Mouse (Mus musculus) stomach, embryonic 16.5 days (tissue): ENCODE measurements around the gene Pick1. TPM values are rescaled to one million over a fixed set of nuclear protein-coding genes. Genes with fewer than 3 reads are reported as not detected.
"Not testable (repeated sequence)": the region's sequence is repeated elsewhere in the genome, so short reads cannot be mapped to it uniquely, and the experiment has no call there.

Experiments
- ATAC-seq: fragments of 200-750 bp; cut with Nextera tagmentation; 2 replicates; pipeline ENCODE4 v1.8.0; 2017; ENCODE audit warnings: moderate number of reproducible peaks, moderate TSS enrichment; ENCODE audit not compliant: insufficient read depth, low FRiP score
- H3K27ac ChIP-seq: fragments of 300-500 bp; sonication (generic); 2 replicates; pipeline ENCODE4 v1.5.1; 2014; ENCODE audit warnings: low read length
- H3K27me3 ChIP-seq: fragments of 300-500 bp; sonication (generic); 2 replicates; pipeline ENCODE4 v1.6.1; 2014; ENCODE audit warnings: low read length, control low read depth, mixed read lengths; ENCODE audit not compliant: control insufficient read depth, insufficient read depth
- H3K36me3 ChIP-seq: fragments of 300-500 bp; sonication (generic); 2 replicates; pipeline ENCODE4 v1.6.1; 2014; ENCODE audit warnings: low read length; ENCODE audit not compliant: control insufficient read depth, insufficient read depth
- H3K4me1 ChIP-seq: fragments of 300-500 bp; sonication (generic); 2 replicates; pipeline ENCODE4 v1.6.1; 2014; ENCODE audit warnings: low read length, control low read depth, mixed read lengths; ENCODE audit not compliant: control insufficient read depth, insufficient read depth
- H3K4me2 ChIP-seq: fragments of 300-500 bp; sonication (generic); 2 replicates; pipeline ENCODE4 v1.6.1; 2014; ENCODE audit warnings: low read depth, low read length, mixed read lengths
- H3K4me3 ChIP-seq: fragments of 300-500 bp; sonication (generic); replicated peaks from 2 replicates; pipeline ENCODE4 v1.5.1; 2014; ENCODE audit warnings: mild to moderate bottlenecking, low read length
- H3K9ac ChIP-seq: fragments of 300-500 bp; sonication (generic); 2 replicates; pipeline ENCODE4 v1.6.1; 2014; ENCODE audit warnings: low read length
- H3K9me3 ChIP-seq: fragments of 300-500 bp; sonication (generic); replicated peaks from 2 replicates; pipeline ENCODE4 v1.6.1; 2016; ENCODE audit warnings: low read length, control low read depth; ENCODE audit not compliant: control insufficient read depth
- WGBS: fragments of 180-500 bp; shearing (Covaris S2); extraction: QIAGEN DNeasy Blood & Tissue Kit; methylation state at CpG from one replicate; pipeline ENCODE4 v1.1.7; 2014; 5-methylcytosine and 5-hydroxymethylcytosine counted together
- polyA plus RNA-seq: library from polyadenylated mRNA; unstranded; fragments of >200 nt; fragmentation: Nextera tagmentation; extraction: Ambion mirVana; gene quantifications from 2 replicates; pipeline ENCODE4 v1.2.1, GENCODE M21; 2015

The Pick1 gene
- polyA plus RNA-seq, 1 experiment from 2014 or later: 58.7 TPM

- 66% methylated on average over 6 of the region's 6 CpGs for WGBS
- no peak overlapping the region for H3K27ac ChIP-seq
Observed at GRCm38 (mm10) chr15:79213591-79213990, 15.4 kb upstream of the Pick1 start.

GRCm38 (mm10) chr15:79216191-79216590 is 12.8 kb upstream of the Pick1 start:
- H3K27ac ChIP-seq: no peak overlapping the region
- no peaks in the 10 kb centered on the region for H3K9me3 ChIP-seq
- no peaks in the 10 kb centered on the region for H3K36me3 ChIP-seq
- H3K4me1 ChIP-seq: no peaks in the 10 kb centered on the region
- no peak for ATAC-seq
- WGBS: 59% methylated on average over 3 of the region's 3 CpGs
- no peak overlapping the region for H3K4me2 ChIP-seq
- no peaks in the 10 kb centered on the region for H3K27me3 ChIP-seq
- no peak overlapping the region for H3K4me3 ChIP-seq
- H3K9ac ChIP-seq: no peak overlapping the region

More at GRCm38 (mm10) chr15:79213591-79213990, 15.4 kb upstream of the Pick1 start:
- no peak for ATAC-seq
- H3K4me3 ChIP-seq: no peak overlapping the region
- H3K9me3 ChIP-seq: no peaks in the 10 kb centered on the region
- H3K36me3 ChIP-seq: no peaks in the 10 kb centered on the region
- no peak overlapping the region for H3K9ac ChIP-seq
- no peak overlapping the region for H3K4me2 ChIP-seq
- no peaks in the 10 kb centered on the region for H3K27me3 ChIP-seq
- H3K4me1 ChIP-seq: no peaks in the 10 kb centered on the region

DNA sequence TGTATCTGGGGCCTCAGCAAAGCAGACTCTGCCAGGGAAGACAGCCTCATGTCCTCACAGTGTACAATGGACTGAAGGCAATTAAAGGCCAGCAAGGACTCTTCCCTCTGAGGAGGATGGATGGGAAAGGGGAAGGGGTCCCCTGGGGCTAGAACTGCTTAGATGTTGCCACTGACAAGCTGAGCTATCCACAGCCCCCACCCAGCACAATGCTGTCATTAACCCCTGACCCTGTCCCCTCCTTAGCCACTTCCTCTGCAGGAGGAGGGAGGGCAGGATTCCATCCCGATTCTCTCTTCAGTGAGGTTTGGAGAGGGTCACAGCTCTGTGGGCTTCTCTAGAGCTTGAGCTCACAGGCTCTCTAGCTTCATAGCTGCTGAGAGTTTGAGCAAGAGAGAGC is 9.4 kb upstream of the Pick1 start:
- Histone ChIP-seq H3K9me3 (no peaks in the 10 kb centered on the region), H3K27me3 (no peaks in the 10 kb centered on the region), H3K9ac (no peak overlapping the region), H3K4me2 (no peak overlapping the region), H3K4me1 (no peaks in the 10 kb centered on the region), H3K4me3 (no peak overlapping the region), H3K36me3 (no peaks in the 10 kb centered on the region), H3K27ac (no peak overlapping the region)
- 0% methylated on average over 1 of the region's 1 CpGs for WGBS
- ATAC-seq: no peak

DNA sequence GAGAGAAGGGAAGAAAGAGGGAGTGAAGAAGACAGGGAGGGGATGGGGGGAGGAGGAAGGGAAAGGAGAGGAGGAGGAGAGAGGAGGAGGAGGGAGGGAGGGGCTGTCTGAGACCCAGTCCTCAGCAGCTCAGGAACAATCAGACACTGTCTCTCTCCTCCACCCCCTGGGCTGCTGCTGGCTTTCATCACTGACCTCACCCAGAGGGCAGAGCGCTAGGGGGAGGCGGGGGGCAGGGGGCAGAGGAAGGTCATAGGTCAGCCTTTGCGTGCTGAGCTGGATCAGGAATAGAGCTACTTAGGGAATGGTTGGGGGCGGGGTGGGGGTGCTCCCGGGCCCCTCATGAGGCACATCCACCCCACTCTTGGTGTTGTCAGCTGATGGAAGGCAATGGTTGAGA is 5.3 kb upstream of the Pick1 start:
- WGBS: 11% methylated on average over 5 of the region's 5 CpGs
- ATAC-seq: no peak
- H3K4me2 ChIP-seq: no peak overlapping the region
- peaks cover 1% of the 10 kb centered on the region; the same call in 1 of the 2 replicates for H3K4me1 ChIP-seq
- no peak overlapping the region for H3K4me3 ChIP-seq
- no peaks in the 10 kb centered on the region for H3K36me3 ChIP-seq
- no peak overlapping the region for H3K27ac ChIP-seq
- no peaks in the 10 kb centered on the region for H3K27me3 ChIP-seq
- H3K9ac ChIP-seq: no peak overlapping the region
- no peaks in the 10 kb centered on the region for H3K9me3 ChIP-seq

DNA sequence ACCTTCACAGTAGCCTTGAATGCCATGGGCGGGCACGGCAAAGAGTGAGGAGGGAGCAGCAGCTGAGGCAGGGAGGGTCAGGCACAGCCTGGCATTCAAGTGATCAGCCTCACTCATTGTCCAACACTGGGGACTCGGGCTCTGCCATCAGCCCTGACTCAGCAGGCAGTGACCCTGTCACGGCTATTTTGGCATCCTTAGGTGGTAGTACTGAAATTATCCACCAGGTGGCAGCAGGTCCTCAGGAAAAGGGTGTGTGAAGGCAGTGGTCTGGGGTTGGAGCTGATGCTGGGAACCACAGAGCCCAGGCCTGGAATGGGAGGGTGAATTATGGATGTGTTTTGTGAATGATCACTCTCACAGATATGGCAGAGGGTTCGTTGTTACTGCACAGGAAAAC is 4.3 kb upstream of the Pick1 start:
- H3K9ac ChIP-seq: no peak overlapping the region
- H3K36me3 ChIP-seq: no peaks in the 10 kb centered on the region
- no peaks in the 10 kb centered on the region for H3K27me3 ChIP-seq
- ATAC-seq: peak; percentile 54
- no peak overlapping the region for H3K4me3 ChIP-seq
- H3K4me1 ChIP-seq: peaks cover 6% of the 10 kb centered on the region; the same call in 1 of the 2 replicates
- H3K4me2 ChIP-seq: no peak overlapping the region
- WGBS: 7% methylated on average over 5 of the region's 5 CpGs
- no peaks in the 10 kb centered on the region for H3K9me3 ChIP-seq
- no peak overlapping the region for H3K27ac ChIP-seq

DNA sequence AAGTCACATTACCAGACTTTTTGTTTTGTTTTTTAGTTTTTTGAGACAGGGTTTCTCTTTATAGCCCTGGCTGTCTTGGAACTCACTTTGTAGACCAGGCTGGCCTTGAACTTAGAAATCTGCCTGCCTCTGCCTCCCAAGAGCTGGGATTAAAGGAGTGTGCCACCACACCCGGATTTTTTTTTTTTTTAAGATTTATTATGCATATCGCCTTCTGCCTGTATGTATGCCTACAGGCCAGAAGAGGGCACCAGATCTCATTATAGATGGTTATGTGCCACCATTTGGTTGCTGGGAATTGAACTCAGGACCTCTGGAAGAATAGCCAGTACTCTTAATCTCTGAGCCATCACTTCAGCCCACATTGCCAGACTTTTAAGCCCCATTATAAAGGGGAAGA is 3.2 kb upstream of the Pick1 start:
- WGBS: 65% methylated on average over 2 of the region's 2 CpGs
- not testable (repeated sequence) for H3K9me3 ChIP-seq, ATAC-seq

GRCm38 (mm10) chr15:79235268-79235667 is 6.3 kb downstream of the Pick1 start:
- ATAC-seq: peak; percentile 59; the same call in 1 of the 2 replicates
- WGBS: 61% methylated on average over 9 of the region's 9 CpGs
- H3K4me2 ChIP-seq: no peak overlapping the region
- H3K9ac ChIP-seq: 0 out of 2 replicates have a peak overlapping the region, but pooled peaks have one; percentile 6
- H3K4me1 ChIP-seq: peaks cover 3% of the 10 kb centered on the region; the same call in 1 of the 2 replicates
- peak overlapping the region; percentile 54; the same call in 1 of the 2 replicates for H3K27ac ChIP-seq
- no peaks in the 10 kb centered on the region for H3K9me3 ChIP-seq
- H3K4me3 ChIP-seq: no peak overlapping the region
- no peaks in the 10 kb centered on the region for H3K27me3 ChIP-seq
- H3K36me3 ChIP-seq: peaks cover 10% of the 10 kb centered on the region; the same call in 1 of the 2 replicates

More for the DNA sequence above, 3.2 kb upstream of the Pick1 start:
- H3K27me3 ChIP-seq, H3K9ac ChIP-seq, H3K36me3 ChIP-seq, H3K4me3 ChIP-seq, H3K27ac ChIP-seq, H3K4me2 ChIP-seq: not testable (repeated sequence)
- H3K4me1 ChIP-seq: peaks cover 15% of the 10 kb centered on the region; the same call in 1 of the 2 replicates

- no peak for ATAC-seq
- H3K36me3 ChIP-seq: peaks cover 21% of the 10 kb centered on the region
- no peak overlapping the region; the same call in 1 of the 2 replicates for H3K27ac ChIP-seq
- H3K4me3 ChIP-seq: no peak overlapping the region
- no peaks in the 10 kb centered on the region for H3K9me3 ChIP-seq
- 69% methylated on average over 6 of the region's 6 CpGs for WGBS
- no peak overlapping the region for H3K9ac ChIP-seq
- no peak overlapping the region for H3K4me2 ChIP-seq
- H3K27me3 ChIP-seq: no peaks in the 10 kb centered on the region
- H3K4me1 ChIP-seq: peaks cover 7% of the 10 kb centered on the region; the same call in 1 of the 2 replicates
Observed at GRCm38 (mm10) chr15:79238036-79238435, 9.1 kb downstream of the Pick1 start.

DNA sequence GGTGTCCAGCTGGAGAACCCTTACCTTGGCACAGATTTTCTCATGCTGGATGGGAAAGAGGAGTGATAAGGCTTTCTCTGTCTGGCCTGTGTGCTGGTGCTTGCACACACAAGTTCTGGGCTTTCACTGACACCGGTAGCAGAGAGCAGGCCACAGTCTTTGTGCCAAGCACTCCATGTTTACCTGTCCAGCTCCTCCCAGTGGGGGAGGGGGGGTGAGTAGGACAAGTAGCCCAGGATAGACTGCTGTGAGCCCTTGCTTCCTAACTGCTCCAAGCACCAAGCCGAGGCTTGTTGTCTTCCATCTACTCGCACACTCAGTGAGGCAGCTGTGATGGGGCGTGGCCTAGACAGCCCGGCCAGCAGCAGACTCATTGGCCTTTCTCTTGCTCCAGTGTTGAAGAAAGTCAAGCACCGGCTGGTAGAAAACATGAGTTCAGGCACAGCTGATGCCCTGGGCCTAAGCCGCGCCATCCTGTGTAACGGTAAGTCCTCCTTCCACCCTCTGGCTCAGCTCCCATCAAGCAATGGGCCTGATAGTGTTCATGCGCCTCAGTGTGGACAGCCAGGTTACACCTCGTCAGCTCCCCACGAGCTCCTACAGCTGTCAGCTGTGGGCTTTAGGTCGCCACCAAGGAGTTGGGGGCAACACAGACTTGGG is 13.7 kb downstream of the Pick1 start:
- 0 out of 2 replicates have a peak overlapping the region, but pooled peaks have one; percentile 23 for H3K27ac ChIP-seq
- no peaks in the 10 kb centered on the region for H3K9me3 ChIP-seq
- ATAC-seq: peak; percentile 11; the same call in 1 of the 2 replicates
- H3K4me1 ChIP-seq: peaks cover 10% of the 10 kb centered on the region; the same call in 1 of the 2 replicates
- no peak overlapping the region for H3K4me2 ChIP-seq
- no peak overlapping the region for H3K9ac ChIP-seq
- peaks cover 24% of the 10 kb centered on the region for H3K36me3 ChIP-seq
- no peaks in the 10 kb centered on the region for H3K27me3 ChIP-seq
- 65% methylated on average over 13 of the region's 13 CpGs for WGBS
- no peak overlapping the region for H3K4me3 ChIP-seq
